14 mouse cellular contexts compared by ENCODE assay signal in the genomic region with DNA sequence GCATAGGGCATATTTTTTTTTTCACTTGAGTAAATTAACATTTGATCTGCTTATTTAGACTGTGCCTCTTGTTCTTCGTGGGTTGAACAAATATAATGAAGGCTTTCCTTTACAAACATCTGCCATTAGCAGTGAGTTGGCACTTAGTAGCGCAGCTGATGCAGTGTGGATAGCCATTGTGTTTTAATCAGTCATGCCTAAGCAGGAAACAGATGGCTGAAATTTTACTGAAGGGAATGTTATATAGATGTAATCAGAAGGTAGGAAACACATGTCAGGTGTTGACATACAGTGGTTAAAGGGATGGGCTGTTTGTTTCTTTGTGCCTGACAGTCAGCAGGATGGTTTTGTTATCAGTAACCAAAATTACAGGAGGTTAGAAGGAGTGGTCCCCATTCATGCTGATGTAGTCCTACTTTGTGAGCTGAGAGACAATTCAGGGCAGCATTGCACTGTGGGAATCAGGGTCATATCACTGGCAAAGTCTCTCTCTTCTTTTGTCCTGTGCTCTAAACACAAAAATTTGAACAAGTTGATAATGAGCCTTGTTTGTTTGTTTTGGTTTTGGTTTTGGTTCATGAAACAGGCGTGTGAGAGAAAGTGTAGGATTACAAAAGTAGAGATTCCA.
DNase-seq lines count a peak whose midpoint lies in the region; ATAC-seq and TF ChIP-seq lines count a peak whose summit lies in the region.
"Had no signal": no experiment of that assay in that cellular context is flagged by ENCODE, and none has a peak within 500 bp of the region (broad histone marks: within the 10 kb centered on the region; RNA-seq: fewer than 3 reads in every experiment).

No protein-coding gene starts in this region.

- peak; percentile 38 for DNase-seq in lung, postnatal 0 days (ENCODE audit: low spot score)
- DNase-seq in lung, postnatal 10 days, result no peak
- peak; percentile 19 for DNase-seq in embryo, embryonic 11 days
- peak; percentile 15 for DNase-seq in midbrain, postnatal 0 days (ENCODE audit: low spot score)
- DNase-seq in layer of hippocampus, adult 18-20 months (ENCODE audit: low spot score in 2 of 2), result no peak
- DNase-seq in layer of hippocampus, postnatal 36 days, result no peak
- DNase-seq: adrenal gland, postnatal 10 days; gastrocnemius, postnatal 14 days; liver, embryonic 13.5 days; right cerebral cortex, postnatal 25 days; thymus, adult 2 months had no signal

- no peak for TF ChIP-seq CTCF in lung, postnatal 0 days (IDR thresholded peaks at IDR 0.05)
- no peak for TF ChIP-seq CTCF in midbrain, postnatal 0 days (IDR thresholded peaks at IDR 0.05)

- H3K4me2 ChIP-seq in lung, postnatal 0 days (replicated peaks; ENCODE audit: low read depth, low read length), result no peak overlapping the region
- H3K4me2 ChIP-seq in midbrain, postnatal 0 days (ENCODE audit: low read depth, low read length, poor library complexity, severe bottlenecking), result no peak overlapping the region
- H3K4me2 ChIP-seq: liver, embryonic 13.5 days had no signal

- H3K36me3 ChIP-seq in lung, postnatal 0 days (ENCODE audit: insufficient read depth, low read length), result no peaks in the 10 kb centered on the region
- H3K36me3 ChIP-seq in midbrain, postnatal 0 days (ENCODE audit: insufficient read depth, low read length), result no peaks in the 10 kb centered on the region
- H3K36me3 ChIP-seq: liver, embryonic 13.5 days had no signal

- no peaks in the 10 kb centered on the region for H3K9me3 ChIP-seq in lung, postnatal 0 days (ENCODE audit: low read length)
- H3K9me3 ChIP-seq in midbrain, postnatal 0 days (ENCODE audit: low read length), result no peaks in the 10 kb centered on the region
- H3K9me3 ChIP-seq: liver, embryonic 13.5 days had no signal

- peak; percentile 74 for ATAC-seq in lung, postnatal 0 days
- ATAC-seq in granulocyte monocyte progenitor cell, adult 5-6 weeks (replicated peaks; ENCODE audit: poor library complexity, severe bottlenecking), result 0 out of 2 replicates have a peak, but pooled peaks have one; percentile 14
- no peak for ATAC-seq in midbrain, postnatal 0 days (ENCODE audit: low FRiP score)
- ATAC-seq in cerebellum, adult (ENCODE audit: insufficient number of reproducible peaks, low FRiP score, low TSS enrichment), result no peak
- ATAC-seq: intestine, embryonic 16.5 days had no signal

- H3K27me3 ChIP-seq in lung, postnatal 0 days (replicated peaks; ENCODE audit: insufficient read depth, low read length), result no peaks in the 10 kb centered on the region
- H3K27me3 ChIP-seq in midbrain, postnatal 0 days (ENCODE audit: insufficient read depth, low read length), result no peaks in the 10 kb centered on the region
- H3K27me3 ChIP-seq: liver, embryonic 13.5 days had no signal

- no peak overlapping the region for H3K27ac ChIP-seq in lung, postnatal 0 days (ENCODE audit: low read length)
- H3K27ac ChIP-seq in midbrain, postnatal 0 days (ENCODE audit: low read depth, low read length), result no peak overlapping the region
- H3K27ac ChIP-seq: liver, embryonic 13.5 days had no signal

- H3K4me3 ChIP-seq in lung, postnatal 0 days (ENCODE audit: low read depth, low read length), result no peak overlapping the region
- no peak overlapping the region for H3K4me3 ChIP-seq in midbrain, postnatal 0 days (ENCODE audit: low read depth, low read length)
- H3K4me3 ChIP-seq: liver, embryonic 13.5 days had no signal

- H3K9ac ChIP-seq in lung, postnatal 0 days (replicated peaks; ENCODE audit: low read depth), result no peak overlapping the region
- H3K9ac ChIP-seq in midbrain, postnatal 0 days (replicated peaks; ENCODE audit: low read length, poor library complexity, severe bottlenecking), result no peak overlapping the region
- H3K9ac ChIP-seq: liver, embryonic 13.5 days had no signal

- H3K4me1 ChIP-seq in lung, postnatal 0 days (ENCODE audit: insufficient read depth, low read depth, low read length), result no peaks in the 10 kb centered on the region
- 0 out of 2 replicates have a peak, but pooled peaks cover 3% of the 10 kb centered on the region for H3K4me1 ChIP-seq in midbrain, postnatal 0 days (ENCODE audit: insufficient read depth, low read length)
- H3K4me1 ChIP-seq: liver, embryonic 13.5 days had no signal

- TF ChIP-seq EP300 in lung, postnatal 0 days (IDR thresholded peaks at IDR 0.05), result peak; percentile 46

- 48% methylated on average over 3 of the region's 3 CpGs for WGBS in lung, postnatal 0 days
- 45% methylated on average over 3 of the region's 3 CpGs for WGBS in midbrain, postnatal 0 days

Comparison
In these comparisons a context has a peak if more than half of its experiments do, and no peak if none do; other contexts are left out.
1. DNase-seq: peak in lung, postnatal 0 days (single experiment), embryo, embryonic 11 days (single experiment) and midbrain, postnatal 0 days (single experiment); none in lung, postnatal 10 days (single experiment), layer of hippocampus, adult 18-20 months (0 of 2) and layer of hippocampus, postnatal 36 days (0 of 2).
2. ATAC-seq: peak in lung, postnatal 0 days (single experiment) and granulocyte monocyte progenitor cell, adult 5-6 weeks (single experiment); none in midbrain, postnatal 0 days (single experiment) and cerebellum, adult (single experiment).